Mouse (Mus musculus) forebrain, embryonic 12.5 days (tissue): ENCODE data around the gene Chrna3. TPM values are rescaled to one million over a fixed set of nuclear protein-coding genes. Genes with fewer than 3 reads are reported as not detected.

Experiments
- ATAC-seq: fragments of 200-750 bp; cut with Nextera tagmentation; 2 replicates; pipeline ENCODE4 v1.8.0; 2017; ENCODE audit warnings: moderate TSS enrichment; ENCODE audit not compliant: low FRiP score
- H3K27ac ChIP-seq: fragments of 300-500 bp; sonication (generic); 2 replicates; pipeline ENCODE4 v1.5.1; 2016; ENCODE audit warnings: mild to moderate bottlenecking
- H3K27me3 ChIP-seq: fragments of 300-500 bp; sonication (generic); 2 replicates; pipeline ENCODE4 v1.6.1; 2016; ENCODE audit warnings: mild to moderate bottlenecking
- H3K36me3 ChIP-seq: fragments of 300-500 bp; sonication (generic); replicated peaks from 2 replicates; pipeline ENCODE4 v1.6.1; 2016; ENCODE audit warnings: mild to moderate bottlenecking
- H3K4me1 ChIP-seq: fragments of 300-500 bp; sonication (generic); 2 replicates; pipeline ENCODE4 v1.6.1; 2016
- H3K4me2 ChIP-seq: fragments of 300-500 bp; sonication (generic); 2 replicates; pipeline ENCODE4 v1.6.1; 2016; ENCODE audit warnings: mild to moderate bottlenecking, moderate library complexity
- H3K4me3 ChIP-seq: fragments of 300-500 bp; sonication (generic); replicated peaks from 2 replicates; pipeline ENCODE4 v1.5.1; 2016; ENCODE audit warnings: mild to moderate bottlenecking
- H3K9ac ChIP-seq: fragments of 300-500 bp; sonication (generic); 2 replicates; pipeline ENCODE4 v1.6.1; 2016; ENCODE audit warnings: mild to moderate bottlenecking
- H3K9me3 ChIP-seq: fragments of 300-500 bp; sonication (generic); 2 replicates; pipeline ENCODE4 v1.6.1; 2016
- whole genome bisulfite sequencing: fragments of 180-500 bp; shearing (Covaris S2); methylation state at CpG from one replicate; pipeline ENCODE4 v1.1.7; 2016; 5-methylcytosine and 5-hydroxymethylcytosine counted together
- polyA plus RNA-seq: library from polyadenylated mRNA; unstranded; fragments of >200 nt; fragmentation: Nextera tagmentation; extraction: Ambion mirVana; gene quantifications from 2 replicates; pipeline ENCODE4 v1.2.1, GENCODE M21; 2016

Chrna3 gene
- polyA plus RNA-seq, 1 experiment from 2014 or later: 6.7 TPM

DNA sequence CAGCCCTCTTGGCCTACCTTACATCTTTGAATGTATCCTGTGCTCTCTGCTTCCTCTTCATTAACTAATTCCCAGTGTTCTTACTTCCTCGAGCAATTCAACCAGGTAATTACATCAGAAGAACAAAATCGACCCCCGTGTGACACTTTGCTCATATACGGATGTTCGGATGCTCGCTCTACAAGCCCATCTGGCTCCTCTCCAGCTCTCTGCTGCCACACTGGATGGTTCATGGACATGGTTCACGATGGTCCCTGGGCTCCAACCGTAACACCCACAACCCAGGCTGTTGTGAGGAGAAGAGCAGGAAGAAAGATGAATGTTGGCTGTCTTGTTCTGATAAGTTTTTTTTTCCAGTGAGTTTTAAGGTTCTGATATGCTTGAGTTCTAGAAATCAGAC is 12.6 kb upstream of the Chrna3 start:
- Histone ChIP-seq H3K4me1 (peaks cover 4% of the 10 kb centered on the region; the same call in 1 of the 2 replicates), H3K4me2 (no peak overlapping the region), H3K4me3 (no peak overlapping the region), H3K9ac (no peak overlapping the region), H3K9me3 (no peaks in the 10 kb centered on the region), H3K27ac (no peak overlapping the region), H3K36me3 (no peaks in the 10 kb centered on the region), H3K27me3 (no peaks in the 10 kb centered on the region)
- 78% methylated on average over 8 of the region's 8 CpGs for WGBS
- ATAC-seq: no peak

DNA sequence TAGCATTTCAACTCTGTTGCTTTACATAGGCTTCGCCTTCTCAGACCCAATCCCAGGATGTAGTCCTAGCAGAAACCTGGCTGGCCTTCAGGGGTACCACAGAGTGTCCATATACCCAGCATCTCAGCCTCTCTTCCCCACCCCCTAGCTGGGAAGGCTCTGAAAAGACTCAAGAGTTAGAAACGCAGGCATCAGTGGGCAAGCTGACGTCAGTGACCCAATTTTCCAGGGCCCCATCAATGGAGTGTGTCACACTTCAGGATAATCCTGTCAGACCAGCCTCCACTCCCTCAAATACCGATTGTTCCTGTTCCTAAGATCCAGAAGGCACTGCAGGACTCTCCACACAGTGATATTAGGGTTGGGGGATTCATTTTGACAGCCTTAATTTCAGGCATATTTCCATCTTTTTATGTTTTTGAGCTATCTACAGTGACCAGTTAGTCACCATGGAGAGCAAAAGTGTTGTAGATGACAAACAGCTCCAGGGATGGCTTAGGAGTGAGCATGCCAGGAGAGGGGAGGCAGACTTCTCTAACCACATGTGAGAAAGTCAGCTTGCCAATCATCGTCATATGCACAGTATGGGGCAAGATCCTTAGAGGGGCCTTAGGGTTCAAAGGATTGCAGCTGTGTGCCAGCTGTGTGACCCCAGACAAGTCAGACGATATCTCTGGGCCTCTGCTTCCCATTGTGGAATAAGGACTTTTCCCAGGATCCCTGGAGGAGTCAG is 5.2 kb upstream of the Chrna3 start:
- Histone ChIP-seq H3K4me1 (peaks cover 13% of the 10 kb centered on the region; the same call in 1 of the 2 replicates), H3K9me3 (no peaks in the 10 kb centered on the region), H3K4me2 (no peak overlapping the region), H3K27me3 (peaks cover 16% of the 10 kb centered on the region), H3K4me3 (no peak overlapping the region), H3K36me3 (no peaks in the 10 kb centered on the region), H3K9ac (no peak overlapping the region), H3K27ac (no peak overlapping the region)
- no peak for ATAC-seq
- WGBS: 40% methylated on average over 6 of the region's 6 CpGs

DNA sequence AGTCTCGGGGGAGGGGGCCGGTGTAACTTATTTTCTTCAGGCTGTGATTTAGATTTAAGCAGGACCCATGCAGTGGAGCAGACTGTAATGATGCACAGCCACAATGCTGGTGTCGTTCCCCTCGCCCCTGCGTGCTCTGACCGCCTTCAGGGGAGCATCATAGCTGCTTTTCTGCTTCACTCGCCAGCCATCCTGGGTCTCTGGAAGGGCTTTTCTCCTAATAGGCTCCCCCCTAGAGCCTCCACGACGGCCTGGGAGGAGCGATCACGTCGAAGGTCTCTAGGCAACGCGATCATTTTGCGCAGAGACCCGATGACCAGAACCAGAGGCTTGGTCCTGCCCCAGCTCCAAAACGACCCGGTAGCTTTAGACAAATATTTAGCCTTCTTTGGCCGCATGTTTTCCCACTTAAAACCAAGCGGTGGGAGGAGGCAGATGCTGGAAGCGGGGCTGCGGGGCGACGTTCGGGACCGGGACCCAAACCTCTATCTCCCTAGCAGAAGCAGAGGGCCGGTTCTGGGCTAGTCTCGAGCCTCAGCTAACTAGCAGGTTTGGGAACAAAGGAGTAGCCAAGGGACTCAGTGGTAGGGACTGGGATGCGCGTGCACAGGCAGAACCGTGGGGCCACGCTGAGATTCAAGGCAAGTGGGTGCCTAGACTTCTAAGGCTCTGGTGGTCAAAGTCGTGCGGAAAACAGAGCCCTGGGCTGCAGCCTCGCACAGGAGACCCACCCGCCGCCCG is 658 bp downstream of the Chrna3 start:
- Histone ChIP-seq H3K27me3 (peaks cover 45% of the 10 kb centered on the region), H3K36me3 (no peaks in the 10 kb centered on the region)
- 9% methylated on average over 38 of the region's 38 CpGs for WGBS

DNA sequence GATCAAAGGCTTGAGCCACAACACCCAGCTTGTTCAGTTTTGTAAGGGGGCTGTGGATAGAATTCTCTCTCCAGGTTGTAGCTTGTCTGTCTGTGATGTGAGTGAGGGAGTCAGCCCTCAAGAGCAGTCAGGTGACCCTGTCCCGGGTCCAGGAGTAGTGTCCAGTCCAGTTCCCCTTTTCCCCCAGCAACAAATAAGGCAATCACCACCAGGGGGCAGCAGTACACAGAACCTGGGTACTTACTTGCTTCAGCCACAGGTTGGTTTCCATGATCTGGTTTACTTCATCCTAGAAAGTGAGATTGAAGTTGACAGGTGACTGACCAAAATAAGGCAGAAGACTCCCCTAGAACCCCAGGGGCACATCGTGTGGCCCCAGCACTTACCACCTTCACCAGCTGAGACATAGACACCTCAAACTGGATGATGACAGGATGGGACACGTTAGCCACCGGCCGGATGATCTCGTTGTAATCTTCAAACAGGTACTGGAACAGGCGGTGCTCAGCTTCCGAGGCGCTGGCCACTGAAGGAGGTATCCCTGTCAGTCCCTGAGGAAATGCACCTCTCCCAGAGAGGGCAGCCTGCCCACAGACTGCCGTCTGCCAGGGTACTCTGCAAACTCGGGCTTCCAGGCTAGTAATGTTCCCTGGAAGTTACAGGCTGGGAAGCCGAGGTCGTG is 2.3 kb downstream of the Chrna3 start:
- no peaks in the 10 kb centered on the region for H3K9me3 ChIP-seq
- peaks cover 16% of the 10 kb centered on the region for H3K4me1 ChIP-seq
- H3K36me3 ChIP-seq: no peaks in the 10 kb centered on the region
- H3K4me3 ChIP-seq: no peak overlapping the region
- 44% methylated on average over 13 of the region's 13 CpGs for WGBS
- no peak for ATAC-seq
- no peak overlapping the region for H3K27ac ChIP-seq
- H3K9ac ChIP-seq: no peak overlapping the region
- peaks cover 43% of the 10 kb centered on the region for H3K27me3 ChIP-seq
- H3K4me2 ChIP-seq: no peak overlapping the region

More for the DNA sequence above, 658 bp downstream of the Chrna3 start:
- Histone ChIP-seq H3K4me2 (peak overlapping the region; percentile 81), H3K27ac (no peak overlapping the region), H3K9ac (peak overlapping the region; percentile 53), H3K4me3 (peak overlapping the region; percentile 46), H3K4me1 (peaks cover 16% of the 10 kb centered on the region), H3K9me3 (no peaks in the 10 kb centered on the region)
- ATAC-seq: peak; percentile 69

DNA sequence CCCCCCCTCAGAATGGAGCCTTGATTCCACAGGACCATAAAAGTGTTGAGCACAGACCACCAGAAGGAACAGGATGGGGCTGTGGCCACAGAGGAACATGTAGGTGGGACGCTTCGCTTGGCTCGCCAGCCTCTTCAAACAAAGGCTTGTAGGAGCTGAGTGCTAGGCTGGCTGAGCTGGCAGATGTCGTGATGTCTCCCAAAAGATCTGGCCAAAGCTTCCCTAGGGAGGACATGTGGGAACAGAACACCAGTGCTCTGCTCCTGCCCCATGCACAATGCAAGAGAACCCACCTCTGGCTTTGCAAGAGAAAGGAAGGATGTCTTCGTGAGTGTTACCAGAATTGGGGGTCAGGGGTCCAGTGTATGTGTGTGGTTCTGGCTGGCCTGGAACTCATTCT is 3.0 kb downstream of the Chrna3 start:
- no peak for ATAC-seq
- H3K4me1 ChIP-seq: peaks cover 16% of the 10 kb centered on the region
- H3K4me3 ChIP-seq: no peak overlapping the region
- H3K9ac ChIP-seq: no peak overlapping the region
- H3K36me3 ChIP-seq: no peaks in the 10 kb centered on the region
- H3K27me3 ChIP-seq: peaks cover 43% of the 10 kb centered on the region
- no peaks in the 10 kb centered on the region for H3K9me3 ChIP-seq
- WGBS: 89% methylated on average over 5 of the region's 5 CpGs
- H3K27ac ChIP-seq: no peak overlapping the region
- no peak overlapping the region for H3K4me2 ChIP-seq

DNA sequence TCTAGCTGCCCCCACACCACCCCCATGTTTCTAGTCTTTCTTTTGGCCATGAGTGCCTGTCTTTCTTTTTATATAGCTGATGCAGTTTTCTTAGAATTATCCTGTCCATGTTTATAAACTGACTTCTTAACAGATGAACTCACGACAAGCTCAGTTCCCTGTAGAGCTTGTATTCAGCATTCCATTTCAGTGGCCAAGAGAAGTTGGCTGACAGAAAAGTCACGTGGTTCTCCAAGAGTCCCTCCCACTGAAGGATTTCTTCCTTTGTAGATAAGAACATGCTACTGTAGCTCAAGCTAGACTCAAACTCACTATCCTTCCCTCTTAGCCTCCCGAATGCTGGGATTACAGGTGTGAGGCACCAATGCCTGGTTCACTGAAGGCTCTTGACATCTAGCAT is 9.4 kb downstream of the Chrna3 start:
- Histone ChIP-seq H3K9ac (no peak overlapping the region), H3K4me2 (no peak overlapping the region), H3K27ac (no peak overlapping the region), H3K9me3 (no peaks in the 10 kb centered on the region), H3K27me3 (no peaks in the 10 kb centered on the region), H3K36me3 (no peaks in the 10 kb centered on the region), H3K4me1 (no peaks in the 10 kb centered on the region), H3K4me3 (no peak overlapping the region)
- ATAC-seq: no peak
- WGBS: 84% methylated on average over 3 of the region's 3 CpGs

DNA sequence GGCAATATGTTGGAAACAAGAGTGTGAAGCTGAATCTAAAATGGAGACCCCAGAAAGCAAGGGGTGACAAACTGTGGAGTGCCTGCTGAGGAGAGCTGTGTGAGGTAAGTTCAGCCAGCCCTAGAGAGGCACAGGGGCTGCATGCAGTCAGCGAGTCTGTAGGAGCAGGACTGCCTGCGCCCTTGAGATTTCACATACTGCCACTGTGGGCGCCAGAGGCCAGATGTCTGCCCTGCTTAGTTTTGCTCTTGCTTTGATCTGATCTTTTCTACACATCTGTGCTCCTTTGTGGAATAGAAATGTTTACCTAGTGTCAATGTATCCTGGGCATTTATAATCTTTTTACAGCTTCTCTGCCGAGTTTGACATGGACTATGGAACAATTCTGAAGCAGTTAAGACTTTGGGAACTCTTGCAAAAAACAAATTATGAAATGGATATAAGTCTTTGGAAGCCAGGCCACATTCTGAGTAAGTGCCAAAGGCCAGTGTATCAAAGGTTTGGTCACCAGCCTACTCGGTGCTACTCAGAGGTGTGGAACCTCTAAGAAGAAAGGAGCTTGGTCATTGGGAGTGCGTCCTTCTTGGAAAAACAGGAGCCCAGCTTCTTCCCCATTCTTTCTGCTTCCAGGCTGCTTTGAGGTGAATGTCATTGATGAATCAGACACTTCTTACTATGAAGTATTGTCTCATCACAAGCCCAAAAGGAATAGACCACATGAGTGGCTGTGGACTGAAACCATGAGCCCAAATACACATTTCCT is 15.6 kb downstream of the Chrna3 start:
- no peak overlapping the region for H3K4me3 ChIP-seq
- ATAC-seq: no peak
- H3K27ac ChIP-seq: no peak overlapping the region
- WGBS: 55% methylated on average over 6 of the region's 6 CpGs
- no peak overlapping the region for H3K9ac ChIP-seq
- H3K4me2 ChIP-seq: no peak overlapping the region
- H3K36me3 ChIP-seq: no peaks in the 10 kb centered on the region
- no peaks in the 10 kb centered on the region for H3K4me1 ChIP-seq
- H3K9me3 ChIP-seq: no peaks in the 10 kb centered on the region
- H3K27me3 ChIP-seq: no peaks in the 10 kb centered on the region

DNA sequence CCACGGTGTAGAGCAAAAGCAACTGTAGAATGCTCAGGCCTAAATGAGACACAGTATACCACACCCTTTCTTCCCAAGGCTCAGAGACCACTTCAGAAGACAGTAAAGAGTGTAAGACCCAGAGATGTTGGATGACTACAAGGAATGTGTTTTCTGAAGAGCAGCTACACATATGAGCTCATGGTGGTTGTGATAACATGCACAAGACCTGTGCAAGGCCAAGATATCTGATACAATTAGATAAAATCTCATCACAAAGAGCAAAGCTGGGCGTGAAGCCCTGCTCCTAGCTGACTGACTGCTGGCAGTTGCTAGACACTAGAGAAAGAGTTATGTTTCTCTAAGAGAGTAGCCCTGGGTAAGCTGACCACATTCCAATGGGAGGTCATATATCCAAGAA is 16.7 kb downstream of the Chrna3 start:
- H3K9me3 ChIP-seq: no peaks in the 10 kb centered on the region
- no peak for ATAC-seq
- 91% methylated on average over 2 of the region's 2 CpGs for WGBS
- no peaks in the 10 kb centered on the region for H3K4me1 ChIP-seq
- no peak overlapping the region for H3K4me2 ChIP-seq
- H3K36me3 ChIP-seq: no peaks in the 10 kb centered on the region
- no peak overlapping the region for H3K27ac ChIP-seq
- no peaks in the 10 kb centered on the region for H3K27me3 ChIP-seq
- no peak overlapping the region for H3K9ac ChIP-seq
- no peak overlapping the region for H3K4me3 ChIP-seq

DNA sequence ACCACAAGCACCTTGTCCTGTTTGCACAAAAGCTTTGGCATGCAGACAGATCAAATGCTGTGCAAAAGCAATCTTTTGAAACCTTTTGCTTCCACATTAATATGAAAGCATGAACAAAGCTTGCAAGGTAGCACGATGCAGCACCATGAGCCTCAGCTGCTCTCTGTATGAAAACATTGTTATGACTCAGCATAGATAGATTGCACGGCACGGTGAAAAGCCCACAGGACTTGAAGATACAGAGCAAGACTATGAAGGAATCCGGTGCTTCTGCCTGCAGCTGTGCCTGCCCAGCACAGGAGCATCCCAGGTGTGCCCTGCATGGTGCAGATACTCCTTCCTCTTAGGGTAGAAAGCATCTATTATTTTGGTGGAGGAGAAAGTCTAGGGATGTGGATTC is 22.8 kb downstream of the Chrna3 start:
- H3K9me3 ChIP-seq: no peaks in the 10 kb centered on the region
- no peak overlapping the region for H3K4me3 ChIP-seq
- no peak overlapping the region for H3K9ac ChIP-seq
- no peak overlapping the region for H3K4me2 ChIP-seq
- ATAC-seq: no peak
- no peaks in the 10 kb centered on the region for H3K36me3 ChIP-seq
- H3K27ac ChIP-seq: no peak overlapping the region
- H3K27me3 ChIP-seq: no peaks in the 10 kb centered on the region
- WGBS: 74% methylated on average over 4 of the region's 4 CpGs
- H3K4me1 ChIP-seq: no peaks in the 10 kb centered on the region

DNA sequence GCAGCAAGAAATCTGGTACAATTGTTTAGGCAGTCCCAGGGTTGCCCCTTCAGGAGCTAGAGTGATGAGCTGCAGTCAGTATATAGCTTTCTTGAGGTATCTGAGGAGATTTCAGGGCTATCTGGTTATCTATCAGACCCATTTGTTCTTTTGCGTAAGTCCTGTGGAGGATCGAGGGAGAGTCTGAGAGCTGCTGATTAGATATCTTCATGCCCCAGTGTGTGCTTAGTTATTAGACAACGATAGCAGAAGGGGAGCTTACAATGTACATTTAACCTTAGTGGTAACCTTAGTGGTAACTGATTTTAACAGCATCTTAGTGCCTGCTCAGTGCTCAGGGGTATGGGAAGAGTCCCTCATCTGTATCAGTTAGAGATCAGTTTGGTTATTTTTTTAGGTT is 30.7 kb downstream of the Chrna3 start:
- no peak overlapping the region for H3K4me3 ChIP-seq
- H3K4me2 ChIP-seq: no peak overlapping the region
- H3K9me3 ChIP-seq: no peaks in the 10 kb centered on the region
- no peak overlapping the region for H3K27ac ChIP-seq
- no peaks in the 10 kb centered on the region for H3K27me3 ChIP-seq
- no peak overlapping the region for H3K9ac ChIP-seq
- H3K4me1 ChIP-seq: no peaks in the 10 kb centered on the region
- WGBS: 94% methylated on average over 3 of the region's 3 CpGs
- H3K36me3 ChIP-seq: no peaks in the 10 kb centered on the region
- no peak for ATAC-seq

DNA sequence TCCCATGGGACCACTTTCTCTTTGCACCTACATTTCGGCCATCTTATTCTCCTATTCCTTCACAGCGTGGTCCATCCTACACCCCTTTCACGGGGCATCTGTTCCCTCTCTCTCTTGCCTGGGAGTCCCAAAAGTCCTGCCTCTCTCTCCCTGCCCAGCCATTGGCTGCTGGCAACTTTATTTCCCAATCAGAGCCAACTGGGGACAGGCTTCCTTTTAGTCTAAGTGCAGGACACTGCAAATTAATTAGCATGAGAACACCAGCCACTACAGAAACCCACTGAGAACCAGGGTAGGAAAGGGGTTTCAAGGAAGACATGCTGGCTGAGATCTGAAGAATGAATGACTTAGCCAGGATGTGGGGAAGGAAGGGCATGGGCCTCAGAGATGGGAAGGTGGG is 32.0 kb downstream of the Chrna3 start:
- H3K4me2 ChIP-seq: no peak overlapping the region
- H3K27ac ChIP-seq: no peak overlapping the region
- H3K4me3 ChIP-seq: no peak overlapping the region
- H3K9ac ChIP-seq: no peak overlapping the region
- H3K9me3 ChIP-seq: no peaks in the 10 kb centered on the region
- ATAC-seq: no peak
- 46% methylated on average over 3 of the region's 3 CpGs for WGBS
- no peaks in the 10 kb centered on the region for H3K27me3 ChIP-seq
- no peaks in the 10 kb centered on the region for H3K4me1 ChIP-seq
- no peaks in the 10 kb centered on the region for H3K36me3 ChIP-seq

DNA sequence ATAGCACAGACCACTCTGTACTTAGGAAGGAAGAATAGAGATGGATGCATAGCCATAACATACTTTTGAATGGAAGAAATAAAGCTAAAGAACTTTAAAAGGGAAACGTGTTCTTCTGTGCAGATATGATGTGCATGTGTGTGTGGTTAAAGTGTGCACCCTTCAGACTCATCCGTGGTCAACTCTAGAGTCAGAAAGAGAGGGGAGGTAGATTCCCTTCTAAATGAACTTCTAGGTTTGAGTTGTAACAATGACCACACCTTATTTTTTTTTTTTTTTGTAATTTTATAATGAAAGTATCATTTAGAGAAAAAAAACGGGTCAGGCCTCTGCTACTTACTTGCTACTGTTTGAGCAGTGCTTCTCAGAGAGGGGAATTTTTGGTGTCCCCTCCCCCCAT is 36.0 kb downstream of the Chrna3 start:
- no peak overlapping the region for H3K4me3 ChIP-seq
- 78% methylated on average over 3 of the region's 3 CpGs for WGBS

More for the DNA sequence above, 36.0 kb downstream of the Chrna3 start:
- Histone ChIP-seq H3K9ac (no peak overlapping the region), H3K36me3 (no peaks in the 10 kb centered on the region), H3K9me3 (no peaks in the 10 kb centered on the region), H3K27me3 (no peaks in the 10 kb centered on the region), H3K4me2 (no peak overlapping the region), H3K4me1 (no peaks in the 10 kb centered on the region), H3K27ac (no peak overlapping the region)
- no peak for ATAC-seq
